Mouse (Mus musculus) embryonic facial prominence, embryonic 14.5 days (tissue): Measurements from ENCODE around the gene Kcnip1. TPM values are rescaled to one million over a fixed set of nuclear protein-coding genes. Genes with fewer than 3 reads are reported as not detected.
A peak's percentile ranks its signal among the peaks of the same experiment; 100 is the strongest.

Experiments
- ATAC-seq: fragments of 200-750 bp; cut with Nextera tagmentation; 2 replicates; pipeline ENCODE4 v1.8.0; 2017; ENCODE audit warnings: low read depth, moderate number of reproducible peaks, moderate TSS enrichment
- DNase-seq: peaks from one replicate; pipeline ENCODE4 v3.0.0-alpha.2; 2015; ENCODE audit warnings: low spot score
- H3K27ac ChIP-seq: fragments of 300-500 bp; sonication (generic); replicated peaks from 2 replicates; pipeline ENCODE4 v1.5.1; 2014; ENCODE audit warnings: low read depth, mild to moderate bottlenecking, low read length, moderate library complexity
- H3K27me3 ChIP-seq: fragments of 300-500 bp; sonication (generic); replicated peaks from 2 replicates; pipeline ENCODE4 v1.6.1; 2014; ENCODE audit warnings: low read length; ENCODE audit not compliant: control insufficient read depth, insufficient read depth
- H3K36me3 ChIP-seq: fragments of 300-500 bp; sonication (generic); 2 replicates; pipeline ENCODE4 v1.6.1; 2014; ENCODE audit warnings: low read length, mixed read lengths; ENCODE audit not compliant: control insufficient read depth, insufficient read depth
- H3K4me1 ChIP-seq: fragments of 300-500 bp; sonication (generic); 2 replicates; pipeline ENCODE4 v1.6.1; 2014; ENCODE audit warnings: antibody characterized with exemption, low read length; ENCODE audit not compliant: control insufficient read depth, insufficient read depth
- H3K4me2 ChIP-seq: fragments of 300-500 bp; sonication (generic); 2 replicates; pipeline ENCODE4 v1.6.1; 2014; ENCODE audit warnings: low read depth, mild to moderate bottlenecking, low read length, moderate library complexity, mixed read lengths
- H3K4me3 ChIP-seq: fragments of 300-500 bp; sonication (generic); 2 replicates; pipeline ENCODE4 v1.5.1; 2014; ENCODE audit warnings: low read depth, mild to moderate bottlenecking, low read length
- H3K9ac ChIP-seq: fragments of 300-500 bp; sonication (generic); 2 replicates; pipeline ENCODE4 v1.6.1; 2014; ENCODE audit warnings: low read depth, mild to moderate bottlenecking, low read length, moderate library complexity, mixed read lengths
- H3K9me3 ChIP-seq: fragments of 300-500 bp; sonication (generic); 2 replicates; pipeline ENCODE4 v1.6.1; 2016; ENCODE audit warnings: low read length; ENCODE audit not compliant: control insufficient read depth
- WGBS: fragments of 180-500 bp; shearing (Covaris S2); extraction: QIAGEN DNeasy Blood & Tissue Kit; methylation state at CpG from one replicate; pipeline ENCODE4 v1.1.7; 2014; 5-methylcytosine and 5-hydroxymethylcytosine counted together
- polyA plus RNA-seq: library from polyadenylated mRNA; unstranded; fragments of >200 nt; fragmentation: Nextera tagmentation; extraction: Ambion mirVana; gene quantifications from 2 replicates; pipeline ENCODE4 v1.2.1, GENCODE M21; 2014

Gene Kcnip1
- polyA plus RNA-seq, 1 experiment from 2014 or later: 5.0 TPM

- no peak overlapping the region for H3K4me2 ChIP-seq
- no peak for ATAC-seq
Observed at GRCm38 (mm10) chr11:34012007-34012652, 19.2 kb upstream of the Kcnip1 start.

GRCm38 (mm10) chr11:34010859-34011172 is 17.9 kb upstream of the Kcnip1 start:
- DNase-seq: peak; percentile 76
- Histone ChIP-seq H3K4me2 (no peak overlapping the region), H3K27ac (0 out of 2 replicates have a peak overlapping the region, but pooled peaks have one; percentile 5), H3K27me3 (no peaks in the 10 kb centered on the region), H3K9me3 (no peaks in the 10 kb centered on the region), H3K4me1 (peaks cover 9% of the 10 kb centered on the region), H3K4me3 (no peak overlapping the region), H3K36me3 (no peaks in the 10 kb centered on the region), H3K9ac (no peak overlapping the region)
- 37% methylated on average over 4 of the region's 4 CpGs for WGBS
- peak; percentile 78; the same call in 1 of the 2 replicates for ATAC-seq

More at GRCm38 (mm10) chr11:34012007-34012652, 19.2 kb upstream of the Kcnip1 start:
- DNase-seq: no peak
- Histone ChIP-seq H3K4me3 (no peak overlapping the region), H3K27me3 (no peaks in the 10 kb centered on the region), H3K9ac (no peak overlapping the region), H3K9me3 (no peaks in the 10 kb centered on the region), H3K27ac (no peak overlapping the region), H3K4me1 (peaks cover 9% of the 10 kb centered on the region), H3K36me3 (no peaks in the 10 kb centered on the region)
- 50% methylated on average over 6 of the region's 6 CpGs for WGBS

GRCm38 (mm10) chr11:34010133-34010858 is 17.3 kb upstream of the Kcnip1 start:
- H3K4me2 ChIP-seq: no peak overlapping the region
- 68% methylated on average over 7 of the region's 7 CpGs for WGBS
- ATAC-seq: 0 out of 2 replicates have a peak, but pooled peaks have one; percentile 41

GRCm38 (mm10) chr11:34009316-34010087 is 16.6 kb upstream of the Kcnip1 start:
- DNase-seq (no peak), ATAC-seq (no peak)
- WGBS: 80% methylated on average over 12 of the region's 12 CpGs
- H3K4me2 ChIP-seq: no peak overlapping the region
- H3K9me3 ChIP-seq: no peaks in the 10 kb centered on the region
- H3K4me3 ChIP-seq: no peak overlapping the region
- no peaks in the 10 kb centered on the region for H3K36me3 ChIP-seq
- no peak overlapping the region for H3K27ac ChIP-seq
- H3K9ac ChIP-seq: no peak overlapping the region
- peaks cover 9% of the 10 kb centered on the region for H3K4me1 ChIP-seq
- H3K27me3 ChIP-seq: no peaks in the 10 kb centered on the region

More at GRCm38 (mm10) chr11:34010133-34010858, 17.3 kb upstream of the Kcnip1 start:
- no peak for DNase-seq
- H3K27ac ChIP-seq: 0 out of 2 replicates have a peak overlapping the region, but pooled peaks have one; percentile 5
- no peaks in the 10 kb centered on the region for H3K36me3 ChIP-seq
- H3K9ac ChIP-seq: no peak overlapping the region
- no peak overlapping the region for H3K4me3 ChIP-seq
- no peaks in the 10 kb centered on the region for H3K9me3 ChIP-seq
- H3K27me3 ChIP-seq: no peaks in the 10 kb centered on the region
- peaks cover 9% of the 10 kb centered on the region for H3K4me1 ChIP-seq

GRCm38 (mm10) chr11:34008702-34009101 is 15.8 kb upstream of the Kcnip1 start:
- peaks cover 9% of the 10 kb centered on the region for H3K4me1 ChIP-seq
- no peaks in the 10 kb centered on the region for H3K27me3 ChIP-seq
- no peaks in the 10 kb centered on the region for H3K36me3 ChIP-seq
- no peaks in the 10 kb centered on the region for H3K9me3 ChIP-seq
- H3K4me3 ChIP-seq: no peak overlapping the region
- ATAC-seq: no peak
- no peak overlapping the region for H3K27ac ChIP-seq
- no peak overlapping the region for H3K4me2 ChIP-seq
- peak; percentile 59 for DNase-seq
- 40% methylated on average over 9 of the region's 9 CpGs for WGBS
- H3K9ac ChIP-seq: no peak overlapping the region

- 83% methylated on average over 11 of the region's 11 CpGs for WGBS
- no peak overlapping the region for H3K4me3 ChIP-seq
- H3K27me3 ChIP-seq: no peaks in the 10 kb centered on the region
- H3K4me2 ChIP-seq: no peak overlapping the region
- no peak overlapping the region for H3K27ac ChIP-seq
- H3K4me1 ChIP-seq: peaks cover 9% of the 10 kb centered on the region
- H3K9me3 ChIP-seq: no peaks in the 10 kb centered on the region
- no peak for DNase-seq
- no peak for ATAC-seq
- H3K36me3 ChIP-seq: no peaks in the 10 kb centered on the region
- no peak overlapping the region for H3K9ac ChIP-seq
Observed at GRCm38 (mm10) chr11:34008214-34008613, 15.3 kb upstream of the Kcnip1 start.

- DNase-seq (no peak), ATAC-seq (no peak)
- Histone ChIP-seq H3K4me3 (no peak overlapping the region), H3K9me3 (no peaks in the 10 kb centered on the region), H3K27ac (no peak overlapping the region), H3K36me3 (no peaks in the 10 kb centered on the region), H3K4me2 (no peak overlapping the region), H3K27me3 (no peaks in the 10 kb centered on the region), H3K9ac (no peak overlapping the region), H3K4me1 (peaks cover 9% of the 10 kb centered on the region)
- 87% methylated on average over 2 of the region's 2 CpGs for WGBS
Observed at GRCm38 (mm10) chr11:34007616-34008015, 14.7 kb upstream of the Kcnip1 start.

- Histone ChIP-seq H3K27me3 (no peaks in the 10 kb centered on the region), H3K9ac (no peak overlapping the region), H3K27ac (no peak overlapping the region), H3K4me2 (no peak overlapping the region), H3K4me3 (no peak overlapping the region), H3K9me3 (no peaks in the 10 kb centered on the region), H3K4me1 (no peaks in the 10 kb centered on the region), H3K36me3 (no peaks in the 10 kb centered on the region)
- no peak for DNase-seq
- ATAC-seq: no peak
- 76% methylated on average over 5 of the region's 5 CpGs for WGBS
Observed at GRCm38 (mm10) chr11:34002593-34002965, 9.6 kb upstream of the Kcnip1 start.
